Mouse (Mus musculus) frontal cortex, postnatal 25 days (tissue): ENCODE measurements around the gene 2310034G01Rik.

Source experiments
- DNase-seq, 2 experiments: peaks; one replicate each; pipeline ENCODE4 v3.0.0; 2022; ENCODE audit warnings: low spot score in 2 of 2

2310034G01Rik gene

GRCm38 (mm10) chr19:46314872-46315742 is 35.0 kb downstream of the 2310034G01Rik start:
- peak; percentile 2 to 5 for DNase-seq

- DNase-seq, result peak in 1 of 2 experiments; percentile 2
Observed at GRCm38 (mm10) chr19:46314151-46314601, 35.9 kb downstream of the 2310034G01Rik start.

GRCm38 (mm10) chr19:46313591-46313990 is 36.5 kb downstream of the 2310034G01Rik start:
- no peak for DNase-seq

GRCm38 (mm10) chr19:46313116-46313515 is 37.0 kb downstream of the 2310034G01Rik start:
- DNase-seq, result peak in 1 of 2 experiments; percentile 2

GRCm38 (mm10) chr19:46312566-46312965 is 37.5 kb downstream of the 2310034G01Rik start:
- DNase-seq, result peak in 1 of 2 experiments; percentile 5

GRCm38 (mm10) chr19:46311341-46311740 is 38.8 kb downstream of the 2310034G01Rik start:
- no peak for DNase-seq

- DNase-seq, result no peak
Observed at GRCm38 (mm10) chr19:46310312-46310865, 39.7 kb downstream of the 2310034G01Rik start.

GRCm38 (mm10) chr19:46309651-46310305 is 40.3 kb downstream of the 2310034G01Rik start:
- no peak for DNase-seq

GRCm38 (mm10) chr19:46308706-46309435 is 41.2 kb downstream of the 2310034G01Rik start:
- peak; percentile 80 to 86 for DNase-seq

GRCm38 (mm10) chr19:46308303-46308702 is 41.8 kb downstream of the 2310034G01Rik start:
- DNase-seq, result no peak

- DNase-seq, result no peak
Observed at GRCm38 (mm10) chr19:46307781-46308180, 42.3 kb downstream of the 2310034G01Rik start.

- no peak for DNase-seq
Observed at GRCm38 (mm10) chr19:46306751-46307289, 43.3 kb downstream of the 2310034G01Rik start.

- no peak for DNase-seq
Observed at GRCm38 (mm10) chr19:46306268-46306610, 43.9 kb downstream of the 2310034G01Rik start.

GRCm38 (mm10) chr19:46305432-46306267 is 44.5 kb downstream of the 2310034G01Rik start:
- no peak for DNase-seq

GRCm38 (mm10) chr19:46304908-46305333 is 45.2 kb downstream of the 2310034G01Rik start:
- no peak for DNase-seq

- peak in 1 of 2 experiments; percentile 70 for DNase-seq
Observed at GRCm38 (mm10) chr19:46304216-46304841, 45.8 kb downstream of the 2310034G01Rik start, which contains the start of gene Nfkb2. Gene Nfkb2 (plus strand): TSS chr19:46304320.

GRCm38 (mm10) chr19:46303251-46304215 is 46.6 kb downstream of the 2310034G01Rik start:
- DNase-seq, result no peak

- DNase-seq, result no peak
Observed at GRCm38 (mm10) chr19:46302551-46302950, 47.6 kb downstream of the 2310034G01Rik start.
